In genomic region chr4:145161243-145161642, GRCm38 (mm10) we compare ENCODE assay signal across 8 mouse cellular contexts. TPM values are rescaled to one million over a fixed set of nuclear protein-coding genes. Genes with fewer than 3 reads are reported as not detected.
DNase-seq lines count a peak whose midpoint lies in the region; ATAC-seq and TF ChIP-seq lines count a peak whose summit lies in the region.
"Had no signal": no experiment of that assay in that cellular context is flagged by ENCODE, and none has a peak within 500 bp of the region (broad histone marks: within the 10 kb centered on the region; RNA-seq: fewer than 3 reads in every experiment).

No protein-coding gene starts in this region.

- TF ChIP-seq CTCF in lung, postnatal 0 days (IDR thresholded peaks at IDR 0.05), result peak; percentile 72
- 0 out of 2 replicates have a peak, but pooled peaks have one; percentile 5 for TF ChIP-seq CTCF in embryonic fibroblast, embryonic 13.5 days (IDR thresholded peaks at IDR 0.05; ENCODE audit: borderline replicate concordance, insufficient read depth, low read length)

- no peak overlapping the region for H3K27ac ChIP-seq in lung, postnatal 0 days (ENCODE audit: low read length)
- no peak overlapping the region for H3K27ac ChIP-seq in embryonic fibroblast, embryonic 13.5 days (ENCODE audit: insufficient read depth, low read length)
- no peak overlapping the region for H3K27ac ChIP-seq in forebrain, embryonic 10.5 days
- H3K27ac ChIP-seq: midbrain, embryonic 15.5 days had no signal

- TF ChIP-seq EP300 in lung, postnatal 0 days (IDR thresholded peaks at IDR 0.05), result no peak

- intact Hi-C loops in heart, postnatal 25 days (cut with DNase I), result loop anchor here (5.0 kb wide), 1 partner anchor 394 kb away; no protein-coding TSS in a partner anchor

- H3K4me3 ChIP-seq in lung, postnatal 0 days (ENCODE audit: low read depth, low read length), result no peak overlapping the region
- no peak overlapping the region for H3K4me3 ChIP-seq in embryonic fibroblast, embryonic 13.5 days (ENCODE audit: insufficient read depth, low read length)
- no peak overlapping the region for H3K4me3 ChIP-seq in forebrain, embryonic 10.5 days
- H3K4me3 ChIP-seq: midbrain, embryonic 15.5 days had no signal

- H3K4me1 ChIP-seq in lung, postnatal 0 days (ENCODE audit: insufficient read depth, low read depth, low read length), result no peaks in the 10 kb centered on the region
- H3K4me1 ChIP-seq in embryonic fibroblast, embryonic 13.5 days (ENCODE audit: control insufficient read depth, insufficient read depth, low read length), result no peaks in the 10 kb centered on the region
- H3K4me1 ChIP-seq in forebrain, embryonic 10.5 days, result no peaks in the 10 kb centered on the region
- H3K4me1 ChIP-seq: midbrain, embryonic 15.5 days had no signal

- H3K36me3 ChIP-seq in lung, postnatal 0 days (ENCODE audit: insufficient read depth, low read length), result peaks cover 53% of the 10 kb centered on the region
- H3K36me3 ChIP-seq in forebrain, embryonic 10.5 days (replicated peaks), result peaks cover 87% of the 10 kb centered on the region

- peak; percentile 52 for DNase-seq in lung, postnatal 0 days (ENCODE audit: low spot score)
- no peak for DNase-seq in lung, adult 18-20 months
- peak; percentile 66 for DNase-seq in R1 (ENCODE audit: low read depth, low spot score)
- peak; percentile 26 for DNase-seq in retina, postnatal 1 day
- no peak for DNase-seq in heart, postnatal 25 days (ENCODE audit: low spot score)
- DNase-seq in forebrain, embryonic 10.5 days (ENCODE audit: extremely low spot score, low spot score), result no peak

- no peaks in the 10 kb centered on the region for H3K27me3 ChIP-seq in lung, postnatal 0 days (replicated peaks; ENCODE audit: insufficient read depth, low read length)
- H3K27me3 ChIP-seq in forebrain, embryonic 10.5 days (ENCODE audit: poor library complexity, severe bottlenecking), result no peaks in the 10 kb centered on the region
- H3K27me3 ChIP-seq: midbrain, embryonic 15.5 days had no signal

- no peak for TF ChIP-seq POLR2A in embryonic fibroblast, embryonic 13.5 days (IDR thresholded peaks at IDR 0.05; ENCODE audit: low read depth, low read length)

- H3K4me2 ChIP-seq in lung, postnatal 0 days (replicated peaks; ENCODE audit: low read depth, low read length), result no peak overlapping the region
- H3K4me2 ChIP-seq: midbrain, embryonic 15.5 days had no signal

- peak; percentile 54; the same call in 1 of the 2 replicates for ATAC-seq in lung, postnatal 0 days
- ATAC-seq: midbrain, embryonic 15.5 days had no signal

- no peak overlapping the region for H3K9ac ChIP-seq in lung, postnatal 0 days (replicated peaks; ENCODE audit: low read depth)
- H3K9ac ChIP-seq: midbrain, embryonic 15.5 days had no signal

- 83% methylated on average over 1 of the region's 1 CpGs for WGBS in lung, postnatal 0 days
- WGBS in forebrain, embryonic 10.5 days, result 91% methylated on average over 1 of the region's 1 CpGs

- H3K9me3 ChIP-seq in lung, postnatal 0 days (ENCODE audit: low read length), result no peaks in the 10 kb centered on the region
- no peaks in the 10 kb centered on the region for H3K9me3 ChIP-seq in forebrain, embryonic 10.5 days
- H3K9me3 ChIP-seq: midbrain, embryonic 15.5 days had no signal

RNA-seq across cellular contexts. Expression of gene Vps13d, which starts 33.6 kb away (rescaled TPM):
- polyA plus RNA-seq in lung, postnatal 0 days (2015; fragmentation: Nextera tagmentation; extraction: Ambion mirVana), result 10.3 and 12.8 TPM in 2 replicates
- polyA plus RNA-seq in embryonic fibroblast, embryonic 13.5 days (2011; ENCODE audit: insufficient read length, low read depth, missing spikeins), result 19.4 and 28.9 TPM in 2 replicates
- total RNA-seq in heart, postnatal 25 days (2021), result 10 to 100 TPM; 61.5 to 64.3 TPM
- polyA plus RNA-seq in forebrain, embryonic 10.5 days (2016; fragmentation: Nextera tagmentation; extraction: Ambion mirVana), result 4.4 and 5.8 TPM in 2 replicates

Comparison
In these comparisons a context has a peak if more than half of its experiments do, and no peak if none do; other contexts are left out.
1. DNase-seq: peak in lung, postnatal 0 days (single experiment), R1 (single experiment) and retina, postnatal 1 day (single experiment); none in lung, adult 18-20 months (0 of 2), heart, postnatal 25 days (single experiment) and forebrain, embryonic 10.5 days (single experiment).